Mouse (Mus musculus): Measurements from ENCODE around the gene Ankrd40. TPM values are rescaled to one million over a fixed set of nuclear protein-coding genes. Genes with fewer than 3 reads are reported as not detected.
A peak's percentile ranks its signal among the peaks of the same experiment; 100 is the strongest.

Ankrd40 gene
- polyA plus RNA-seq, 1 experiment, result 80.8 TPM

DNA sequence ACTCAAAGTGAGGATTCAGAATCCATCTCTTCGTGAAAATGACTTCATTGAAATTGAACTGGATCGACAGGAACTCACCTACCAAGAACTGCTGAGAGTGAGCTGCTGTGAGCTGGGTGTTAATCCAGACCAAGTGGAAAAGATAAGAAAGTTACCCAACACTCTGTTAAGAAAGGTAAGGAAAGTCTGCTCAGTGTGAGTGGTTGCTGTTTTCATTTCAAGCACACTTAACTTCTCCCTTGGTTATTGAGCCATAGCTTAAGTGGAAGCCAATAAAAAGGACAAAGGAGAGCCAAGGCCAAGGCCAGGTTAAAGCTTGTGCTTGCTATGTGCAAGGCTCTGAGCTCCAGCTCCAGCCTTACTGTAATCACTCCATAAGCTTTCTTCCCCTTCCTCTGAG, 10.5 kb downstream of the Ankrd40 start:
- no peaks in the 10 kb centered on the region for H3K4me1 ChIP-seq (ENCODE audit: control insufficient read depth, insufficient read depth, low read length)
- no peak overlapping the region for H3K4me3 ChIP-seq (ENCODE audit: control insufficient read depth, low read depth, low read length)
- H3K27me3 ChIP-seq (ENCODE audit: control insufficient read depth, insufficient read depth, low read length), result no peaks in the 10 kb centered on the region
- TF ChIP-seq CTCF (IDR thresholded peaks at IDR 0.05; ENCODE audit: control insufficient read depth, insufficient read depth, insufficient replicate concordance, low read depth, low read length) (no peak), POLR2A (IDR thresholded peaks at IDR 0.05; ENCODE audit: control insufficient read depth, low read depth, low read length) (no peak)
- no peak overlapping the region for H3K27ac ChIP-seq (ENCODE audit: control insufficient read depth, insufficient read depth, low read depth, low read length)
- peaks cover 1% of the 10 kb centered on the region; the same call in 1 of the 2 replicates for H3K36me3 ChIP-seq (ENCODE audit: control insufficient read depth, insufficient read depth, low read length)

DNA sequence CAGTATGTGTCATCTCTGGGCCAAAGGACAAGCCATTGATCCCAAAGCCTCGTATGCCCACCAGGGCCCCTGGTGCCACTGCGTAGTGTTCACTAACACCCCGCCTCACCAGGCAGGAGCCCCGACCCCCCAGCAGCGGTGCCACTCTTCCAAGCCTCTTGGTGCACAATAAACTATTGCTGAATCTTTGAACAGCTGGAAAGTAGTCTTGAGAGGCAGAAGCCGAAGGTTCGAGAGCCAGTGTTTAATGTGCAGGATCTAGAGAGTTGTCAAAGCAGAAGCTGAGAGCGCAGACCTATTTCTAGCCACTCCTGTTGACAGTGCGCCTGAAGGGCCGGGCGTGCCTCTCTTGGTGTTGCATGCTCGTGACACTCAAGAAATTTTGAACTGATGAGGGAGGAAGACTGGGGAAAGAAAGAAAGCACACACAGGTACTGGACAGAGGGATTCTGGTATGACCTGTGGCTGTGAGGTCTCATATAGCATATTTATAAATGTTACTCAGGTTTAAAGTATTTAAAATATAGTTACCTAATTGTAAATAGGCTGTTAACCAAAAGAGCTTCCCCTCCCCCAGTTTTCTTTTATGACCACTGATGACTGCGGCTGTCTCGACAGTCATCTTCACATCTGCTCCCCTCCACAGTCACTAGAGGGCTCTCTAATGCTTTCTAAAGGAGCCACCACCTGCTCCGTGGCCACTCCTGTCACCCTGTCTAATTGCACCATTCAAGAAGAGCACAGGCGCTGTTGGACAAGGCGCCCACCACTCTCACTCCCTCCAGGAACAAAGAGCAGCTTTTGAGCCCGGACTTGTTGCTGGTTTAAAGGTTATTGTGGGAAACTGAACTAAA, 12.2 kb downstream of the Ankrd40 start:
- Histone ChIP-seq H3K36me3 (ENCODE audit: control insufficient read depth, insufficient read depth, low read length) (no peaks in the 10 kb centered on the region; the same call in 1 of the 2 replicates), H3K27me3 (ENCODE audit: control insufficient read depth, insufficient read depth, low read length) (no peaks in the 10 kb centered on the region), H3K4me1 (ENCODE audit: control insufficient read depth, insufficient read depth, low read length) (no peaks in the 10 kb centered on the region), H3K4me3 (ENCODE audit: control insufficient read depth, low read depth, low read length) (no peak overlapping the region), H3K27ac (ENCODE audit: control insufficient read depth, insufficient read depth, low read depth, low read length) (no peak overlapping the region)
- TF ChIP-seq POLR2A (IDR thresholded peaks at IDR 0.05; ENCODE audit: control insufficient read depth, low read depth, low read length) (no peak), CTCF (IDR thresholded peaks at IDR 0.05; ENCODE audit: control insufficient read depth, insufficient read depth, insufficient replicate concordance, low read depth, low read length) (0 out of 2 replicates have a peak, but pooled peaks have one; percentile 6)

DNA sequence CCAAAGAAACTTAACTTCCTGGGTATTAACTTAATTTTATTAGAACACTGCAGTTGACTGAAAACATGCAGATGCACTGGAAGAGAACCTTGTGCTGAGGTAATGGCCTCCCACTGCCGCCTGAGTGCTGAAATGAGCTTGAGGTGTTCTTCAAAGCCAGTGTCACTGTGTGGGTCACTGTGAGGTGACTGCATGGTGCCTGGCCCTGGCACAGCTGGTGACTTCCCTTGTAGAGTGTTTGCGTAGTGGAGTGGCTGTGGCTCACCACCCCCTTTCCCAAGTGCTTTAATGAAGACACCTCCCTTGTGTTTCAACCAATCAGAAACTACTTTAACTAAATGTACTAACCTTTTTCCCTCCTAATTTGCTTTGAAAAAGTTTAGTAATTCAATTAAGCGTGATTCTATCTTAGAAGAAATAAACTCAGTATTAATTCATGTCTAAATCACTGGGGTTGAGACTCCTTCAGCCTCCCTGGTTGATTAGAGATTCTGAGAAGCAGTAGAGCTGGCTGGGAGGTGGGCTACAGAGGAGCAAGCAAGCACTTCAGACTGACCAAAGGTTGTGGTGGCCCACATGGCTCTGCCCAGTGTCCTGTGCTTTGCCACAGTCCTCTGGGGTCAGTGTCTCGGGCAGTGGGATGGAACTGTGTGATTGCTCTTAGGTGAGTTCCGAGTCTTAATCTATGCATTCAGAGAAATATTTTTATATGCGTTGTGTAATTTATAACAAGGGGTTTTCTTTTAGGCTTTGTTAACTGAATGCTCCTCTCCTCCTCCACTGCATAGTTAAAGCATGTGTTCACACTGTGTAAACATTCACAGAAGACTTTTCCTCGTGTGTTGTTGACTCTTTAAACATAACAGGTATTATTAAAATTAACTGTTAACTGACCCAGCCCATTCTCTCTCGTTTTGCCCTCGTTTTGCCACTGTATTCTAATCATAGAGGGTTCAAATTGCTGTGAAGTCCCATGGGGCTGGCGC, 13.4 kb downstream of the Ankrd40 start:
- Histone ChIP-seq H3K4me3 (ENCODE audit: control insufficient read depth, low read depth, low read length) (no peak overlapping the region), H3K27ac (ENCODE audit: control insufficient read depth, insufficient read depth, low read depth, low read length) (no peak overlapping the region), H3K27me3 (ENCODE audit: control insufficient read depth, insufficient read depth, low read length) (no peaks in the 10 kb centered on the region), H3K4me1 (ENCODE audit: control insufficient read depth, insufficient read depth, low read length) (no peaks in the 10 kb centered on the region), H3K36me3 (ENCODE audit: control insufficient read depth, insufficient read depth, low read length) (no peaks in the 10 kb centered on the region; the same call in 1 of the 2 replicates)
- TF ChIP-seq CTCF (IDR thresholded peaks at IDR 0.05; ENCODE audit: control insufficient read depth, insufficient read depth, insufficient replicate concordance, low read depth, low read length), result no peak
- no peak for TF ChIP-seq POLR2A (IDR thresholded peaks at IDR 0.05; ENCODE audit: control insufficient read depth, low read depth, low read length)

DNA sequence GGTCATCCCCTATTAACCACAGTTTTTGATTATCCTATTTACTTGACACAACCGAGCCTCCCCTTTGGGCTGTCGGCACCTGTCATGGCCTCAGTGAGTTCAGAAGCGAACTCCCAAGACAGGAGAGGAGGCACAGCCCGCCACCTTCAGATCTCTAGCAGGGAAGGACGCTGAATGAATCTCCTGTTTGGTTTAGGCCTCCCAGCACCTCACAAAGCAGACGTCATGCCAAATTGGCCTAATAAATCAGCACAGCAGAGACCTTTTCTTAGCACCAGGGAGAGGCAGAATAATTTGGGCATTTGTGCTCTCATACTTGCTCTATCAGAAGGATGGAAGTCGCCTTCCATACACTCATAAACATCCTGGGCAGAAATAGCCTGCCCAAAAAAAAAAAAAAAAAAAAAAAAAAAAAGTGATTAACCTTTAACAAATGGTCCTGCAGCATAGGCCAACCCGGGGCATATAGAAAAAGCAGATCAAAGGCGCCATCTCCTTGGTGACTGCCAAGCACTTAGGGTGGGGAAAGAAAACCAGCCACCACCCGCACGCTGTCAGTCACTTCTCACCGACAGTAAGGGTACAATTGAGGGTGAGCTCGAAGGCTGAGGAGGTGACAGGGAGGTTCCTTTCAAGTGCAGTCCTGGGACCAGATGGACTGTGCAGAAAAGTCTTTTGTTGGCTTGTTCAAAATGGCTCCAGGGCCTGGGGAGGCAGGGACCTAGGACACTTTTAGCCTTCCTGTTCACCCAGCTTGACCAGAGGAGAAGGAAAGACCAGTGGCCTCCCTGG, 14.5 kb downstream of the Ankrd40 start:
- H3K4me1 ChIP-seq (ENCODE audit: control insufficient read depth, insufficient read depth, low read length), result no peaks in the 10 kb centered on the region
- no peak overlapping the region for H3K27ac ChIP-seq (ENCODE audit: control insufficient read depth, insufficient read depth, low read depth, low read length)
- TF ChIP-seq CTCF (IDR thresholded peaks at IDR 0.05; ENCODE audit: control insufficient read depth, insufficient read depth, insufficient replicate concordance, low read depth, low read length) (no peak), POLR2A (IDR thresholded peaks at IDR 0.05; ENCODE audit: control insufficient read depth, low read depth, low read length) (no peak)
- H3K27me3 ChIP-seq (ENCODE audit: control insufficient read depth, insufficient read depth, low read length), result no peaks in the 10 kb centered on the region
- H3K4me3 ChIP-seq (ENCODE audit: control insufficient read depth, low read depth, low read length), result no peak overlapping the region
- no peaks in the 10 kb centered on the region; the same call in 1 of the 2 replicates for H3K36me3 ChIP-seq (ENCODE audit: control insufficient read depth, insufficient read depth, low read length)

DNA sequence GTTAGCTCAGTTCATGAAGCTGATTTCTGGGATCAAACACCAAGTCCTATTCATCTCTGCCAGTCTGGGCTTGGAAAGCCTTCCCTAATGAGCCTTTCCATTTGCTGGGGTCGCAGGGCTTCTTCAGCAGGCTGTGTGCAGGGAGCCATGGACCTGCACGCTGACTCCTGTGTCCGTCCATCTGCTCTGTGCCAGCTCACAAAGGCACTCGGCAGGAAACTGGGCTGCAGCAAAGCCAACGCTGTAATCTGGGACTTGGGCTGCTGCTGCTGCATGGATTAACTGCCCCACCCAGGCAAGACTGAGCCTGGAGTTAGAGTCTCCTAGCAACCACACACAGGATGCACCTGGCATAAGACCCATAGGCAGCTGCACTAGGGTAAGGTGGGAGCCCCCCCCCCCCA, 16.2 kb downstream of the Ankrd40 start:
- no peaks in the 10 kb centered on the region; the same call in 1 of the 2 replicates for H3K36me3 ChIP-seq (ENCODE audit: control insufficient read depth, insufficient read depth, low read length)
- no peak overlapping the region for H3K27ac ChIP-seq (ENCODE audit: control insufficient read depth, insufficient read depth, low read depth, low read length)
- H3K27me3 ChIP-seq (ENCODE audit: control insufficient read depth, insufficient read depth, low read length), result no peaks in the 10 kb centered on the region
- no peaks in the 10 kb centered on the region for H3K4me1 ChIP-seq (ENCODE audit: control insufficient read depth, insufficient read depth, low read length)
- no peak for TF ChIP-seq POLR2A (IDR thresholded peaks at IDR 0.05; ENCODE audit: control insufficient read depth, low read depth, low read length)
- no peak for TF ChIP-seq CTCF (IDR thresholded peaks at IDR 0.05; ENCODE audit: control insufficient read depth, insufficient read depth, insufficient replicate concordance, low read depth, low read length)
- no peak overlapping the region for H3K4me3 ChIP-seq (ENCODE audit: control insufficient read depth, low read depth, low read length)

DNA sequence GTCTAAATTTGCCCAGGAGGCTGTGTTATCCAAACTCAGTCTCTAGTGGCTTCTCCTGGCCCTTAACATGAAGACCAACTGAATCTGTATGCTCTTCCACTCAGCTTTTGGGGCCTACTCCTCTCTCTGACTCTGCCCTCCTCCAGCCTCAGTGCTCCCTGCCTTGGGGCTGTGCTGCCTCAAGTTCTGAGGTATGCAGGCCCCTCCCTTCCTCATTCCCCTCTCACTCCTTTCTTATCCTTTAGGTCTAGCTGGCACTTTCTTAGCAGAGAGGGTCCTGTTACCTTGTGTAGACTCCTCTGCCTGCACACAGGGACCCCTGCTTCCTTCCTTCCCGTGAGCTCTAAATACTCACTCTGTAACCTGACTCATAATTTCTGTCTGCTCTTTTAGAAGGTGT, 16.7 kb downstream of the Ankrd40 start:
- Histone ChIP-seq H3K4me1 (ENCODE audit: control insufficient read depth, insufficient read depth, low read length) (no peaks in the 10 kb centered on the region), H3K27ac (ENCODE audit: control insufficient read depth, insufficient read depth, low read depth, low read length) (no peak overlapping the region)

More for the DNA sequence above, 16.7 kb downstream of the Ankrd40 start:
- TF ChIP-seq CTCF (IDR thresholded peaks at IDR 0.05; ENCODE audit: control insufficient read depth, insufficient read depth, insufficient replicate concordance, low read depth, low read length) (no peak), POLR2A (IDR thresholded peaks at IDR 0.05; ENCODE audit: control insufficient read depth, low read depth, low read length) (no peak)
- Histone ChIP-seq H3K4me3 (ENCODE audit: control insufficient read depth, low read depth, low read length) (no peak overlapping the region), H3K27me3 (ENCODE audit: control insufficient read depth, insufficient read depth, low read length) (no peaks in the 10 kb centered on the region), H3K36me3 (ENCODE audit: control insufficient read depth, insufficient read depth, low read length) (no peaks in the 10 kb centered on the region; the same call in 1 of the 2 replicates)

Measured in testis, adult 2 months (tissue).